Mouse (Mus musculus): ENCODE measurements around the gene Auts2. TPM values are rescaled to one million over a fixed set of nuclear protein-coding genes. Genes with fewer than 3 reads are reported as not detected.

The Auts2 gene
- polyA plus RNA-seq, 1 experiment from 2014 or later = 69.8 TPM

GRCm38 (mm10) chr5:132229644-132230357, 313.3 kb downstream of the Auts2 start:
- Histone ChIP-seq H3K36me3 (no peaks in the 10 kb centered on the region; the same call in 1 of the 2 replicates), H3K9ac (no peak overlapping the region), H3K4me1 (peaks cover 27% of the 10 kb centered on the region), H3K27me3 (no peaks in the 10 kb centered on the region), H3K4me3 (no peak overlapping the region), H3K27ac (peak overlapping the region; percentile 39; the same call in 1 of the 2 replicates), H3K9me3 (no peaks in the 10 kb centered on the region), H3K4me2 (peak overlapping the region; percentile 14)
- peak; percentile 56; the same call in 1 of the 2 replicates for ATAC-seq (ENCODE audit: insufficient number of reproducible peaks, insufficient read depth, low FRiP score, low TSS enrichment, low read depth)
- 18% methylated on average over 8 of the region's 8 CpGs for whole genome bisulfite sequencing

DNA sequence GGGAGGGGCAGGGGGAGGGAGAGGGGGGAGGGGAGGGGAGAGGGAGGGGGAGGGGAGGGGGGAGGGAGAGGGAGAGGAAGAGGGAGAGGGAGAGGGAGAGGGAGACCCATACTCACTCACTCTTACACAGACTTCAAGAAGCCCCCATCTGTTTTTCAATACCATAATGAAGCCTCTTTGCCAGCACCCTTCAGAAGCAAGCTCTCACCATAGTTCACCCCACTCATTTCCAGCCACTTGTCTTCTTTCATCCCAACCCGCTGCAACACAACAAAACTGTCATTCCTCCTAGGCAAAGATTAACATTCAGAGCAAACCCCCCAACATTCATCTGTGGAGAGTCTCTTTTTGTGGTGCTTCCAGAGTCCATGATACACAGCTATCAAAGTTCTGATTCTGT, 314.1 kb downstream of the Auts2 start:
- Histone ChIP-seq H3K4me3 (no peak overlapping the region), H3K4me2 (no peak overlapping the region), H3K4me1 (peaks cover 25% of the 10 kb centered on the region), H3K9me3 (no peaks in the 10 kb centered on the region), H3K9ac (no peak overlapping the region), H3K36me3 (no peaks in the 10 kb centered on the region; the same call in 1 of the 2 replicates), H3K27ac (no peak overlapping the region), H3K27me3 (no peaks in the 10 kb centered on the region)
- 57% methylated on average over 1 of the region's 1 CpGs for WGBS
- ATAC-seq (ENCODE audit: insufficient number of reproducible peaks, insufficient read depth, low FRiP score, low TSS enrichment, low read depth) = no peak

DNA sequence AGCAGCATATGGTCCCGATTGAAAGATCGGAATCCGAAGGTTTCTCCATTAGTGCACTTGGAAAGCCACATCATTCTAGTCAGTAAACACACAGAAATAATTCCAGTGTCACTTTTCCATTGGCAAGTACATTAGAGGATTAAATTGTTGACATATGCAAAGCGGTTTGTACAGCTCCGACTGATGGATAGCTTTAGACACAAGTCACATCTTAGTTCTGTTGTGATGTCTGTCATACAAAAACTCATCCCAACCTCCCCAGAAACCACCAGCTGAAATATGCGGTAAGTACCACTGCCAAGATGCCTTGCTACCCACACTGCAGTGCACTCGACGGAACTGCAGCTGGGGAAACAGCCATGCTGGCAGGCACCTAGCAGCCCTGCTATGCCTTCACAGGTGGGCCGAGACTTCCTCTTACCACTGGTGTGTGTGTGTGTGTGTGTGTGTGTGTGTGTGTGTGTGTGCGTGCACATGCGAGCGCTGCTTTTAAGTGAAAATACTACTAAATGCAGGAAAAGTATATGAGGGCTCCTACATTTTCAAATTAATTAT, 322.7 kb downstream of the Auts2 start:
- no peaks in the 10 kb centered on the region; the same call in 1 of the 2 replicates for H3K36me3 ChIP-seq
- H3K4me3 ChIP-seq = no peak overlapping the region
- no peaks in the 10 kb centered on the region for H3K27me3 ChIP-seq
- H3K27ac ChIP-seq = no peak overlapping the region
- H3K4me1 ChIP-seq = peaks cover 37% of the 10 kb centered on the region
- no peak overlapping the region for H3K4me2 ChIP-seq
- no peak for ATAC-seq (ENCODE audit: insufficient number of reproducible peaks, insufficient read depth, low FRiP score, low TSS enrichment, low read depth)
- no peak overlapping the region for H3K9ac ChIP-seq
- 55% methylated on average over 12 of the region's 12 CpGs for WGBS
- no peaks in the 10 kb centered on the region for H3K9me3 ChIP-seq

DNA sequence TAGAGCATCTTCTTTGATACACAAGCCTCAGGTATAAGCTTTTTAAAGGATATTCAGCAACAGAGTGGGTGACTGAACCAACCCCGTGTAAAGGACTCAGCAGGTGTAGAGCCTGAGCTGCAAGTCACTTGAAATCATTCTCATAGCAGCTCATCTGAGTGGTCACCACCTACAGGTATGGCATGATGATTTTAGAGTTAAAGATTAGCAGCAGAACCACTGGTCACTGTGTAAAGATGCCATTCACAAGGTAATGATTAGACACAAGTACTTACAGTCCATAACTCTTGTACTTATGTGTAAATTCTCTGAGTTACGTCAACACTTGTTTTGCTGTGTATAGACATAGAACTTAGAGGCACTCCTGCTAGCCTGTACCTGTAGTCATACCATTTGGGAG, 327.0 kb downstream of the Auts2 start:
- no peak overlapping the region for H3K9ac ChIP-seq
- WGBS = 93% methylated on average over 2 of the region's 2 CpGs
- no peaks in the 10 kb centered on the region; the same call in 1 of the 2 replicates for H3K27me3 ChIP-seq
- H3K27ac ChIP-seq = no peak overlapping the region
- H3K9me3 ChIP-seq = no peaks in the 10 kb centered on the region
- no peak overlapping the region for H3K4me3 ChIP-seq
- H3K36me3 ChIP-seq = no peaks in the 10 kb centered on the region
- no peak overlapping the region for H3K4me2 ChIP-seq
- H3K4me1 ChIP-seq = peaks cover 32% of the 10 kb centered on the region
- no peak for ATAC-seq (ENCODE audit: insufficient number of reproducible peaks, insufficient read depth, low FRiP score, low TSS enrichment, low read depth)

GRCm38 (mm10) chr5:132212446-132212845, 330.7 kb downstream of the Auts2 start:
- ATAC-seq (ENCODE audit: insufficient number of reproducible peaks, insufficient read depth, low FRiP score, low TSS enrichment, low read depth) = no peak
- 89% methylated on average over 2 of the region's 2 CpGs for WGBS

GRCm38 (mm10) chr5:132209694-132210093, 333.4 kb downstream of the Auts2 start:
- Histone ChIP-seq H3K4me2 (peak overlapping the region; percentile 16; the same call in 1 of the 2 replicates), H3K9ac (no peak overlapping the region), H3K4me1 (peaks cover 31% of the 10 kb centered on the region), H3K27ac (peak overlapping the region; percentile 75), H3K36me3 (no peaks in the 10 kb centered on the region), H3K27me3 (no peaks in the 10 kb centered on the region; the same call in 1 of the 2 replicates), H3K9me3 (no peaks in the 10 kb centered on the region; the same call in 1 of the 2 replicates), H3K4me3 (no peak overlapping the region)
- ATAC-seq (ENCODE audit: insufficient number of reproducible peaks, insufficient read depth, low FRiP score, low TSS enrichment, low read depth) = no peak

More at GRCm38 (mm10) chr5:132212446-132212845, 330.7 kb downstream of the Auts2 start:
- no peaks in the 10 kb centered on the region for H3K36me3 ChIP-seq
- H3K9ac ChIP-seq = no peak overlapping the region
- H3K27me3 ChIP-seq = no peaks in the 10 kb centered on the region; the same call in 1 of the 2 replicates
- H3K4me2 ChIP-seq = no peak overlapping the region
- no peaks in the 10 kb centered on the region for H3K9me3 ChIP-seq
- no peak overlapping the region for H3K27ac ChIP-seq
- no peak overlapping the region for H3K4me3 ChIP-seq
- H3K4me1 ChIP-seq = peaks cover 31% of the 10 kb centered on the region

- Histone ChIP-seq H3K4me3 (no peak overlapping the region), H3K36me3 (no peaks in the 10 kb centered on the region), H3K27me3 (no peaks in the 10 kb centered on the region), H3K9ac (no peak overlapping the region), H3K4me1 (peaks cover 51% of the 10 kb centered on the region), H3K4me2 (no peak overlapping the region), H3K27ac (no peak overlapping the region), H3K9me3 (no peaks in the 10 kb centered on the region; the same call in 1 of the 2 replicates)
- WGBS = 98% methylated on average over 1 of the region's 1 CpGs
- ATAC-seq (ENCODE audit: insufficient number of reproducible peaks, insufficient read depth, low FRiP score, low TSS enrichment, low read depth) = no peak
Measured at GRCm38 (mm10) chr5:132206220-132206619, 336.9 kb downstream of the Auts2 start.

DNA sequence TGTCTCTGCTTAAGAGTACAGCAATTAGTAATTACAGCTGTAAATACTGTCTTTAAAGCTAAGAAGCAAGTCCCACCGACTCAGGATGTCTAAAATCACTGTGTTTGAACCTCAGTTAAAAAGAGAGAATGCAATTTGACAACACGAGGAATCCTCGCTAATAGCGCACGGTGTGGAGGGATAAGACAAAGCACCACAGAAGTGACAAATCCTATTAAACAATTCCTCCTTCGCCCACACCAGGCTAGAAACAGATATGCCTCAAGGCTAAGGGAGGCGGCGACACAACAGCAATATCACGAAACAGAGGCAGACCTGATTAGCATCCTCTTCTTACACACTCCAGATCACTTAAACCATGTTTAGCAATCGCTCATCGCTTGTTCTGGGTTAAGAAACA, 339.3 kb downstream of the Auts2 start:
- H3K27ac ChIP-seq = no peak overlapping the region
- no peak overlapping the region for H3K4me2 ChIP-seq
- no peaks in the 10 kb centered on the region for H3K27me3 ChIP-seq
- ATAC-seq (ENCODE audit: insufficient number of reproducible peaks, insufficient read depth, low FRiP score, low TSS enrichment, low read depth) = no peak
- no peak overlapping the region for H3K4me3 ChIP-seq
- peaks cover 44% of the 10 kb centered on the region for H3K4me1 ChIP-seq
- WGBS = 49% methylated on average over 11 of the region's 11 CpGs
- no peak overlapping the region for H3K9ac ChIP-seq
- no peaks in the 10 kb centered on the region; the same call in 1 of the 2 replicates for H3K9me3 ChIP-seq
- H3K36me3 ChIP-seq = no peaks in the 10 kb centered on the region

- Histone ChIP-seq H3K36me3 (no peaks in the 10 kb centered on the region), H3K4me3 (no peak overlapping the region), H3K4me2 (no peak overlapping the region), H3K4me1 (peaks cover 44% of the 10 kb centered on the region), H3K27me3 (no peaks in the 10 kb centered on the region), H3K27ac (peak overlapping the region; percentile 51; the same call in 1 of the 2 replicates), H3K9me3 (no peaks in the 10 kb centered on the region; the same call in 1 of the 2 replicates), H3K9ac (no peak overlapping the region)
- 51% methylated on average over 4 of the region's 4 CpGs for WGBS
- no peak for ATAC-seq (ENCODE audit: insufficient number of reproducible peaks, insufficient read depth, low FRiP score, low TSS enrichment, low read depth)
Measured at GRCm38 (mm10) chr5:132201077-132201645, 342.0 kb downstream of the Auts2 start.

- Histone ChIP-seq H3K4me2 (no peak overlapping the region), H3K27ac (no peak overlapping the region), H3K4me3 (no peak overlapping the region), H3K4me1 (peaks cover 47% of the 10 kb centered on the region), H3K27me3 (no peaks in the 10 kb centered on the region), H3K9ac (no peak overlapping the region), H3K9me3 (no peaks in the 10 kb centered on the region; the same call in 1 of the 2 replicates), H3K36me3 (no peaks in the 10 kb centered on the region)
- 57% methylated on average over 4 of the region's 4 CpGs for WGBS
- ATAC-seq (ENCODE audit: insufficient number of reproducible peaks, insufficient read depth, low FRiP score, low TSS enrichment, low read depth) = no peak
Measured at GRCm38 (mm10) chr5:132200595-132200994, 342.5 kb downstream of the Auts2 start.

- 8% methylated on average over 6 of the region's 6 CpGs for WGBS
- Histone ChIP-seq H3K4me2 (peak overlapping the region; percentile 46), H3K9me3 (no peaks in the 10 kb centered on the region), H3K4me1 (peaks cover 42% of the 10 kb centered on the region), H3K4me3 (peak overlapping the region; percentile 24), H3K27me3 (no peaks in the 10 kb centered on the region), H3K27ac (peak overlapping the region; percentile 78), H3K36me3 (no peaks in the 10 kb centered on the region), H3K9ac (0 out of 2 replicates have a peak overlapping the region, but pooled peaks have one; percentile 54)
- no peak for ATAC-seq (ENCODE audit: insufficient number of reproducible peaks, insufficient read depth, low FRiP score, low TSS enrichment, low read depth)
Measured at GRCm38 (mm10) chr5:132195048-132195533, 348.1 kb downstream of the Auts2 start.
